Mouse (Mus musculus) CH12.LX (cell line): Measurements from ENCODE around the gene B3galt5.

Experiments
- CHD2 ChIP-seq: IDR thresholded peaks from 2 replicates; pipeline ENCODE4 v1.6.1; 2011; ENCODE audit warnings: low read length, improper control_type of control experiment
- CTCF ChIP-seq, 2 experiments: IDR thresholded peaks in 1 of 2; conservative IDR thresholded peaks in 1 of 2; 2 replicates each; pipeline ENCODE4 v1.5.1; 2011 to 2012; ENCODE audit warnings: low read depth in 2 of 2, low read length in 2 of 2, improper control_type of control experiment in 1 of 2, inconsistent platforms in 1 of 2, mild to moderate bottlenecking in 1 of 2, moderate library complexity in 1 of 2
- MAZ ChIP-seq: IDR thresholded peaks from 2 replicates; pipeline ENCODE4 v1.6.1; 2012; ENCODE audit warnings: low read depth, mild to moderate bottlenecking, inconsistent platforms, low read length, improper control_type of control experiment, moderate library complexity
- POLR2A ChIP-seq: IDR thresholded peaks from 2 replicates; pipeline ENCODE4 v1.6.1; 2011; ENCODE audit warnings: low read depth, mild to moderate bottlenecking, improper control_type of control experiment, low read length

DNA sequence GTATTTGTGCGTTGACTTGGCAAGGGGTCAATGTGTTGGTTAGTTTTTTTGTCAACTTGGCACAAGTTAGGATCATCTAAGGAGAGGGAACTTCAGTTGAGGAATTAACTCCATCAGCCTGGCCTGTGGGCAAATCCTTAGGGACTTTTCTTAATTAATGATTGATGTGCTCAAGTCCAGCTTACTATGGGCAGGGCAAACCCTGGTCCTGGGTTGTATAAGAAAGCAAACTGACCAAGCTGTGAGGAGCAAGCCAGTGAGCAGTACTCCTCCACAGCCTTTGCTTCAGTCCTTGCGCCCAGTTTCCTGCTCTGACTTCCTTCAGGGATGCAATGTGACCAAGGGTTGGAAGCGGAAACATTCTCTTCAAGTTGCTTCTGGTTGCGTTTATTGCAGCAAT, 87.6 kb downstream of the B3galt5 start:
- TF ChIP-seq CHD2 (no peak), CTCF (conservative IDR thresholded peaks at IDR 0.05 in 1 of 2, IDR thresholded peaks at IDR 0.05 in 1 of 2; ENCODE audit: low read depth in 2 of 2, low read length in 2 of 2) (no peak), POLR2A (no peak), MAZ (no peak)
